Mouse (Mus musculus) CH12.LX (cell line): ENCODE measurements around the gene Slc15a1.
"Not testable (repeated sequence)": the region's sequence is repeated elsewhere in the genome, so short reads cannot be mapped to it uniquely, and the experiment has no call there.

Experiments used
- CHD1 ChIP-seq: IDR thresholded peaks from 2 replicates; pipeline ENCODE4 v1.6.1; 2012; ENCODE audit warnings: low read depth, low read length, improper control_type of control experiment, inconsistent platforms
- CTCF ChIP-seq, 2 experiments: IDR thresholded peaks in 1 of 2; conservative IDR thresholded peaks in 1 of 2; 2 replicates each; pipeline ENCODE4 v1.5.1; 2011 to 2012; ENCODE audit warnings: low read depth in 2 of 2, low read length in 2 of 2, improper control_type of control experiment in 1 of 2, inconsistent platforms in 1 of 2, mild to moderate bottlenecking in 1 of 2, moderate library complexity in 1 of 2
- EP300 ChIP-seq: IDR thresholded peaks from 2 replicates; pipeline ENCODE4 v1.6.1; 2011; ENCODE audit warnings: low read length, improper control_type of control experiment
- HCFC1 ChIP-seq: IDR thresholded peaks from 2 replicates; pipeline ENCODE4 v1.6.1; 2012; ENCODE audit warnings: low read depth, mild to moderate bottlenecking, inconsistent platforms, low read length, improper control_type of control experiment
- JUND ChIP-seq: conservative IDR thresholded peaks from 2 replicates; pipeline ENCODE4 v1.6.1; 2011; ENCODE audit warnings: low read depth, low read length, improper control_type of control experiment
- MEF2A ChIP-seq: IDR thresholded peaks from 2 replicates; pipeline ENCODE4 v1.6.1; 2014; ENCODE audit warnings: low read depth, mild to moderate bottlenecking, inconsistent platforms, low read length, improper control_type of control experiment, borderline replicate concordance
- POLR2A ChIP-seq: IDR thresholded peaks from 2 replicates; pipeline ENCODE4 v1.6.1; 2011; ENCODE audit warnings: low read depth, mild to moderate bottlenecking, improper control_type of control experiment, low read length
- POLR2AphosphoS2 ChIP-seq: IDR thresholded peaks from 2 replicates; pipeline ENCODE4 v1.6.1; 2011; ENCODE audit warnings: low read depth, low read length, improper control_type of control experiment
- RAD21 ChIP-seq: IDR thresholded peaks from 2 replicates; pipeline ENCODE4 v1.6.1; 2011; ENCODE audit warnings: low read depth, mild to moderate bottlenecking, low read length, improper control_type of control experiment, moderate library complexity
- RCOR1 ChIP-seq: conservative IDR thresholded peaks from 2 replicates; pipeline ENCODE4 v1.6.1; 2012; ENCODE audit warnings: low read depth, mild to moderate bottlenecking, inconsistent platforms, low read length, improper control_type of control experiment
- SIN3A ChIP-seq: IDR thresholded peaks from 2 replicates; pipeline ENCODE4 v1.6.1; 2012; ENCODE audit warnings: low read length, improper control_type of control experiment, inconsistent platforms
- TBP ChIP-seq: conservative IDR thresholded peaks from 2 replicates; pipeline ENCODE4 v1.6.1; 2011; ENCODE audit warnings: low read depth, low read length, improper control_type of control experiment
- UBTF ChIP-seq: IDR thresholded peaks from 2 replicates; pipeline ENCODE4 v1.6.1; 2012; ENCODE audit warnings: low read depth, mild to moderate bottlenecking, inconsistent platforms, low read length, improper control_type of control experiment, moderate library complexity
- ZC3H11A ChIP-seq: IDR thresholded peaks from 2 replicates; pipeline ENCODE4 v1.6.1; 2012; ENCODE audit warnings: low read depth, mild to moderate bottlenecking, inconsistent platforms, low read length, improper control_type of control experiment

DNA sequence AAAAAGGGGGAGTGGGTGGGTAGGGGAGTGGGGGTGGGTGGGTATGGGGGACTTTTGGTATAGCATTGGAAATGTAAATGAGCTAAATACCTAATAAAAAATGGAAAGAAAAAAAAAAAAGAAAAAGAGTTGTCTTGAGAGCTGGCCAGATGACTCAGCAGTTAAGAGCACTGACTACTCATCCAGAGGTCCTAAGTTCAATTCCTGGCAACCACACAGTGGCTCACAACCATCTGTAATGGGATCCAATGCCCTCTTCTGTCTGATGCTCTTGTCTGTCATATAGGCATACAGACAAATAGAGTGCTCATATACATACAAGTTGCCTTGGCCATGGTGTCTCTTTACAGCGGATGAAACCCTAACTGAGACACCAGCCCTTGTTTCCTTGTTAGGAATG lies 91.3 kb downstream of the Slc15a1 start:
- not testable (repeated sequence) for TF ChIP-seq RCOR1; POLR2A; CTCF (conservative IDR thresholded peaks at IDR 0.05 in 1 of 2, IDR thresholded peaks at IDR 0.05 in 1 of 2; ENCODE audit: low read depth in 2 of 2, low read length in 2 of 2); POLR2AphosphoS2; ZC3H11A; RAD21; SIN3A; EP300; JUND; TBP; CHD1; MEF2A; HCFC1; UBTF
